Mouse (Mus musculus): Measurements from ENCODE around the gene Olfr73.
"Not testable (repeated sequence)": the region's sequence is repeated elsewhere in the genome, so short reads cannot be mapped to it uniquely, and the experiment has no call there.

The Olfr73 gene

DNA sequence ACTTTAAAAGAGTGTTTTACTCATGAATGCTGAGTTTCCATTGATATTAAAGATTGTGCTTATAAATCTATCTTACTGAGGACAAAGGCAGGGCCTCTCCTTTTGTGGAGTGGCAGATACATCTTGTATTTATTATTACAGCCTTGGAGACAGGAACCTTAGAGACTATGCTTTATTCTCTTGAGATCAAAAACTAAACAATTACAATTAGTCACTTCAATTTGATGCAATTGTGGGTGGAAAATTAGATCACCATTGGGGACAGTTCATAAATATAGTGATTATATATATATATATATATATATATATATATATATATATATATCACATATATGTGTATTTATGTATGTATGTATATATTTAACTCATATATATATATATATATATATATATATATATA, at the start of gene Olfr73:
Gene Olfr73, minus strand, starts transcription at position 101 of the 400 bp plus-strand sequence.
- DNase-seq, result no peak

DNA sequence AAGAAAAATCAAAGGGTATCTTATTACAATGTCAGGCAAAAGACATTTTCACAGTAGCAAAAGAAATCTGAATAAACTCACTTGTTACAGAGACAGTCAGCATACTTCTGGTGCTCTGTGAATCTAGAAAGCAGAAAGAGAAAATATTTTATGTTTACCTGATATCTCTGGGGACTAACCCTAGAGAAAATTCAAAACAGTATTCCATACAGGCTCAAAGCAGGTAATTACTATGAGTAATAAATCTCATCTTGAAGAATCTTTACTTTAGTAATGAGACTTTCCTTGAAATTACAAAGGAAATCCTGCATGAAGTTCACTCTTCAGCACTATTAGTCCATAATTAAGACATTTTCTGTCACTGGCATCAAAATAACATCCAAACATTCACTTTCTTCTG, 34.2 kb upstream of the Olfr73 start, which contains the start of gene Olfr1163:
Gene Olfr1163, minus strand, starts transcription at position 101 of the 400 bp plus-strand sequence.
- DNase-seq, result no peak

DNA sequence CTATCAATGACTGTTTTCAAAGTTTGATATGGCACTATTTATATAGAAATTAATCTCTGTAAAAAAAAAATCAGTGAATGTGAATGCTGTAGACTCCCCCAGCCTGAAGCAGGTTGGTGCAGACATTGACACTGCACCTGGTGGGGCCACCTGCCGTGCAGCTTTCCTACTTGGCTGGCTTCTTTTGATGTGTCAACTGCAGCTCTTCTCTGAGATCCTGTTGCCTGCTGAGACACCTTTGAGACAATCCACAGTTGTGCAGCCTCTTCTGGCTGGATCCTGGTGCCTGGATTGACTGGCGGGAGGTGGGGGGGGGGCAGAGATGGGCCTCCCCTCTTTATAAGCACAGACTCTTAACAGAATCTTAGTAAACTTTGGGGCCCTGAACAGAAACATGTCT, 26.1 kb upstream of the Olfr73 start:
- no peak for DNase-seq

DNA sequence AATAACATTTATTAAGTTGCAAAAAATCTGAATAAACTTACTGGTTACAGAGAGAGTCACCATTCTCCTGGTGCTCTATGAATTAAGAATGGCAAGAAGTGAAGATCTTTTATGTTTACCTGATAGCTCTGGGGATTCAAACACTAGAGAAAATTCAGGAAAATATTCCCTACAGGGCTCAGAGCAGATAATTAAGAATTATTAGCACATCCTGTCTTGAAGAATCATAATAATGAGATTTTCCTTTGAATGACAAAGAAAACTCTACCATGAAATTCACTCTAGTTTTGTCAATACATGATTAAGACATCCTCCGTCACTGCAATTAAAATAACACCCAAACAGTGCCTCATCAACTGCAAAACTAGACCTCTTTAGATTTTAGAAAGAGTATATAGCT, 13.5 kb upstream of the Olfr73 start, which contains the start of gene Olfr1162:
Gene Olfr1162, minus strand, starts transcription at position 101 of the 400 bp plus-strand sequence.
- no peak for DNase-seq

DNA sequence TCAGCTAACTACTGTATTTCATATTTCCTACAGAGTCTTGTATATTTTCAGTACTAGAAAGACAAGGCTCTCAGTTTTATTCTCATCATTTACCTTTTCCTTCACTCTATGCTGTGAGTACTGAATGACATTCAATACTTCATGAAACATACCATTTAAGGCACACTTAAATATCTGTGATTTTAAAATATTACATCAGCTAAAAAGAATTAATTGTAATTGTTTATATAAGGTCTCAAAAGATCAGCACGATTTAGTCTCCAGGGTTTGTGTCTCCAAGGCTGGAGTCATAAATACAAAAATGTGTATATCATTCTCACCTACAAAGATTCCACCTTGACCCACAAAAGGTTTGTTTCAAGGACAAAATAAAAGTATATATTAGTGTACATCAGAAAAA, 15.0 kb downstream of the Olfr73 start, which contains the start of gene Olfr1161:
Gene Olfr1161, plus strand, starts transcription at position 301 of the 400 bp plus-strand sequence.
- not testable (repeated sequence) for DNase-seq

DNA sequence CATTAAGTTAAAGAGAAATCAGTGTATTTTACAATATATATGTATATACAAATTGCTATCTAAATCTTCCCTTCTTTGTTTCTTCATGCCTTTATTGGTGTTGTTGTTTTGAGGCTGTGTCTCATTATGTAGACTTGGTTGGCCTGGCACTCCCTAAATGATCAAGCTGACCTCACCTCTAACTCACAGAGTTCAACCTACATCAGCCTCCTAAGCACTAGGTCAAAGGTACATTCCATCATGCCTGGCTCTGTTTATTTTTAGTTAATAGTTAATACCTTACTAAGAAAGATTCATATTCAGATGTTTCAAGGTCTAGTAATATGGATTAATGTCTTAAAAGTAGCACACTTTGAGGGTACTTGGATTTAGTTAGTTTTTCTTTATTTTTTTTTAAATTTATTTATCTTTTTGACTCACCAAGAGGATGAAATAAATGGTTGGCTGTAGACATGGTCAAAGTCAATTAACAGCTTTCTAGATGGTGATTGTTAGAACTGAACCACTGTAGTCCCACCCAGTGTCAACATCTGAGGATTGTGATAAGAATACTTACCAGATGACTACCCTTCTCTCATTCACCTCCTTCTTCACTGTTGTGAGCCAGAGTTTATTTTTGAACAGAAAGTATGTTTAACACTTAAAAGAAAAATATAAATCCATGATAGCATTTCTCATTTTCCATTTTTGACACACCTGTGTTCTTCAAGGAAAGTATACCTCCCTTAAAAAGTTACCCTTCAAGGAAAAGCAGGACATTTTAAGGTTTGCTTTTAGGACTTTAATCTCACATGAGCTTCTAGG, 29.8 kb downstream of the Olfr73 start, which contains the start of gene Olfr1160:
Gene Olfr1160, minus strand, starts transcription at position 754 of the 804 bp plus-strand sequence.
- no peak for DNase-seq

DNA sequence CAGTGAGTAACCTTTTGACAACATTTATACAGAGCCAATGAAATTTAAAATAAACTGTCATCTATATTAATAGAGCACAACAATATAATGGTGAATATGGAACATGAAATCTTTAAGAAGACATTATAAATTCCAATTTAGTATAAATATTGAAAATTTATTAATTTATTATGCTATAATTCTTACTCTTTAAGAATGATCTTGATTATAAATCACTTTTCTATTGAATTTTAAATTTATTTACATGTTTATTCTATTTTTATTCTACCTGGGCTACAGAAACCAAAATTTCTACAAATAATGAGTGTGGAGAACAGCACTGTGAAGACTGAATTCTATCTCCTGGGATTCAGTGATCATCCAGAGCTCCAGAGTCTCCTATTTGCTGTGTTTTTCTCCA, 47.7 kb downstream of the Olfr73 start, which contains the start of gene Olfr1158:
Gene Olfr1158, plus strand, starts transcription at position 301 of the 400 bp plus-strand sequence.
- DNase-seq, result no peak

Measured in thymus, postnatal 4 days (tissue).